Mouse (Mus musculus) neutrophil, adult 5-6 weeks (primary cell): ENCODE results near the gene Pwp1. TPM values are rescaled to one million over a fixed set of nuclear protein-coding genes. Genes with fewer than 3 reads are reported as not detected.
"Not testable (repeated sequence)": the region's sequence is repeated elsewhere in the genome, so short reads cannot be mapped to it uniquely, and the experiment has no call there.

Experiments used
- ATAC-seq: fragments of 151-379, 151-347 bp; 2 replicates; pipeline ENCODE4 v1.8.0; 2017; ENCODE audit warnings: mild to moderate bottlenecking, moderate TSS enrichment; ENCODE audit not compliant: insufficient number of reproducible peaks, poor library complexity, low FRiP score, severe bottlenecking; ENCODE audit errors: extremely low read depth
- total RNA-seq: library from RNA; stranded (forward); fragments of 200-1000 nt; gene quantifications from 2 replicates; pipeline ENCODE4 v1.2.3, GENCODE M21; 2017

Gene Pwp1
- total RNA-seq, result 21.2 and 25.3 TPM in 2 replicates

- peak; percentile 79 for ATAC-seq
Observed at GRCm38 (mm10) chr10:85829085-85829853, at the start of gene Pwp1. Pwp1 (plus strand) TSS chr10:85829494.

GRCm38 (mm10) chr10:85822143-85822696 is 7.1 kb upstream of the Pwp1 start:
- 0 out of 2 replicates have a peak, but pooled peaks have one; percentile 17 for ATAC-seq

GRCm38 (mm10) chr10:85823752-85824151 is 5.5 kb upstream of the Pwp1 start:
- ATAC-seq, result not testable (repeated sequence)

GRCm38 (mm10) chr10:85828722-85829084 is 591 bp upstream of the Pwp1 start:
- not testable (repeated sequence) for ATAC-seq

- no peak for ATAC-seq
Observed at GRCm38 (mm10) chr10:85846105-85846862, 17.0 kb downstream of the Pwp1 start.

GRCm38 (mm10) chr10:85871698-85872478 is 42.6 kb downstream of the Pwp1 start:
- ATAC-seq, result peak; percentile 65

- ATAC-seq, result no peak; the same call in 1 of the 2 replicates
Observed at GRCm38 (mm10) chr10:85872479-85872773, 43.1 kb downstream of the Pwp1 start.

- ATAC-seq, result peak; percentile 49
Observed at GRCm38 (mm10) chr10:85873861-85874544, 44.7 kb downstream of the Pwp1 start.

GRCm38 (mm10) chr10:85875812-85876211 is 46.5 kb downstream of the Pwp1 start:
- ATAC-seq, result no peak

- no peak for ATAC-seq
Observed at GRCm38 (mm10) chr10:85879886-85880486, 50.7 kb downstream of the Pwp1 start.

- peak; percentile 99 for ATAC-seq
Observed at GRCm38 (mm10) chr10:85916498-85917309, 87.4 kb downstream of the Pwp1 start, which contains the start of gene Prdm4. Prdm4 (minus strand) TSS chr10:85917142.

GRCm38 (mm10) chr10:85927676-85928445 is 98.6 kb downstream of the Pwp1 start, which contains the start of gene Ascl4:
Ascl4 (plus strand) TSS chr10:85927681.
- ATAC-seq, result no peak

- peak; percentile 72 for ATAC-seq
Observed at GRCm38 (mm10) chr10:85928499-85929207, 99.4 kb downstream of the Pwp1 start.

GRCm38 (mm10) chr10:85929208-85929591 is 99.9 kb downstream of the Pwp1 start:
- no peak for ATAC-seq

- ATAC-seq, result no peak
Observed at GRCm38 (mm10) chr10:85929962-85930361, 100.7 kb downstream of the Pwp1 start.

- no peak for ATAC-seq
Observed at GRCm38 (mm10) chr10:85936280-85936965, 107.1 kb downstream of the Pwp1 start.
